Mouse (Mus musculus): Measurements from ENCODE around the gene Peak1. TPM values are rescaled to one million over a fixed set of nuclear protein-coding genes. Genes with fewer than 3 reads are reported as not detected.

Peak1 gene
- total and polyA plus RNA-seq, 3 experiments: 2.8 to 13.3 (median 5.4) TPM

- H3K4me1 ChIP-seq (ENCODE audit: control insufficient read depth in 1 of 2, insufficient read depth in 2 of 2): 0 out of 4 replicates have a peak, but pooled peaks cover 0 to 2% of the 10 kb centered on the region in 2 experiments
- no peaks in the 10 kb centered on the region for H3K27me3 ChIP-seq (replicated peaks)
- no peak for TF ChIP-seq CHD2 (IDR thresholded peaks at IDR 0.05; ENCODE audit: low read length)
- TF ChIP-seq SMC3 (IDR thresholded peaks at IDR 0.05; ENCODE audit: low read depth, low read length): no peak
- TF ChIP-seq TCF12 (IDR thresholded peaks at IDR 0.05; ENCODE audit: low read depth, low read length): no peak
- no peak for TF ChIP-seq MAX (IDR thresholded peaks at IDR 0.05; ENCODE audit: low read length)
- TF ChIP-seq ETS1 (conservative IDR thresholded peaks at IDR 0.05; ENCODE audit: low read depth, low read length): no peak
- TF ChIP-seq GABPA (IDR thresholded peaks at IDR 0.05; ENCODE audit: insufficient replicate concordance, low read depth, low read length): no peak
- no peak for TF ChIP-seq NELFE (IDR thresholded peaks at IDR 0.05; ENCODE audit: low read depth, low read length)
- TF ChIP-seq MXI1 (IDR thresholded peaks at IDR 0.05; ENCODE audit: low read depth, low read length): no peak
- TF ChIP-seq IRF4 (IDR thresholded peaks at IDR 0.05; ENCODE audit: low read depth, low read length): no peak
- no peak for TF ChIP-seq USF1 (IDR thresholded peaks at IDR 0.05; ENCODE audit: low read depth, low read length)
- TF ChIP-seq MAFK (IDR thresholded peaks at IDR 0.05; ENCODE audit: insufficient replicate concordance, low read length): no peak
- TF ChIP-seq ZKSCAN1 (IDR thresholded peaks at IDR 0.05; ENCODE audit: borderline replicate concordance, low read depth, low read length): no peak
- no peak for TF ChIP-seq ELF1 (IDR thresholded peaks at IDR 0.05; ENCODE audit: low read depth, low read length)
- TF ChIP-seq RCOR1 (conservative IDR thresholded peaks at IDR 0.05; ENCODE audit: low read depth, low read length): no peak
- TF ChIP-seq POLR2A (IDR thresholded peaks at IDR 0.05; ENCODE audit: low read depth, low read length): no peak
- no peak for TF ChIP-seq CHD1 (IDR thresholded peaks at IDR 0.05; ENCODE audit: low read depth, low read length)
- no peak for TF ChIP-seq BHLHE40 (IDR thresholded peaks at IDR 0.05; ENCODE audit: low read depth, low read length)
- dilution Hi-C loops (cut with MboI; ENCODE audit: extremely low pct_ligation_motif_present, extremely low pct_unique_long_range_greater_than_20kb, low sequenced_read_pairs) (no loop called here), in situ Hi-C loops (cut with MboI; ENCODE audit: low pct_ligation_motif_present, low pct_unique_long_range_greater_than_20kb, low sequenced_read_pairs) (no loop called here)
- no peaks in the 10 kb centered on the region for H3K9me3 ChIP-seq (replicated peaks; ENCODE audit: low read length)
- no peak overlapping the region for H3K9ac ChIP-seq (ENCODE audit: insufficient read depth, low read depth)
- DNase-seq (ENCODE audit: extremely low read depth): no peak
- H3K36me3 ChIP-seq (replicated peaks in 1 of 2; ENCODE audit: control insufficient read depth in 1 of 2, insufficient read depth in 1 of 2, low read length in 1 of 2): peaks cover 0 to 24% of the 10 kb centered on the region in 2 experiments
- H3K4me3 ChIP-seq (replicated peaks in 1 of 3; ENCODE audit: low read depth in 2 of 3, low read length in 2 of 3, poor library complexity in 1 of 3): no peak overlapping the region
- no peaks in the 10 kb centered on the region for H3K79me2 ChIP-seq (replicated peaks; ENCODE audit: control insufficient read depth, extremely low read depth, insufficient read depth, poor library complexity, severe bottlenecking)
- H3K4me2 ChIP-seq (ENCODE audit: insufficient read depth, low read depth, poor library complexity, severe bottlenecking): no peak overlapping the region
- no peak overlapping the region for H3K27ac ChIP-seq (ENCODE audit: insufficient read depth, low read depth)
These were observed 49.1 kb downstream of the Peak1 start for GRCm38 (mm10) chr9:56368814-56369213.

GRCm38 (mm10) chr9:56363306-56363705, 54.6 kb downstream of the Peak1 start:
- Histone ChIP-seq H3K4me1 (ENCODE audit: control insufficient read depth in 1 of 2, insufficient read depth in 2 of 2) (0 out of 4 replicates have a peak, but pooled peaks cover 0 to 3% of the 10 kb centered on the region in 2 experiments), H3K9ac (ENCODE audit: insufficient read depth, low read depth) (no peak overlapping the region), H3K4me2 (ENCODE audit: insufficient read depth, low read depth, poor library complexity, severe bottlenecking) (no peak overlapping the region), H3K27ac (ENCODE audit: insufficient read depth, low read depth) (no peak overlapping the region), H3K27me3 (replicated peaks) (no peaks in the 10 kb centered on the region), H3K4me3 (replicated peaks in 1 of 3; ENCODE audit: low read depth in 2 of 3, low read length in 2 of 3, poor library complexity in 1 of 3) (no peak overlapping the region), H3K79me2 (replicated peaks; ENCODE audit: control insufficient read depth, extremely low read depth, insufficient read depth, poor library complexity, severe bottlenecking) (no peaks in the 10 kb centered on the region), H3K36me3 (replicated peaks in 1 of 2; ENCODE audit: control insufficient read depth in 1 of 2, insufficient read depth in 1 of 2, low read length in 1 of 2) (peaks cover 0 to 14% of the 10 kb centered on the region in 2 experiments), H3K9me3 (replicated peaks; ENCODE audit: low read length) (no peaks in the 10 kb centered on the region)
- DNase-seq (ENCODE audit: extremely low read depth): no peak
- dilution Hi-C loops (cut with MboI; ENCODE audit: extremely low pct_ligation_motif_present, extremely low pct_unique_long_range_greater_than_20kb, low sequenced_read_pairs) (no loop called here), in situ Hi-C loops (cut with MboI; ENCODE audit: low pct_ligation_motif_present, low pct_unique_long_range_greater_than_20kb, low sequenced_read_pairs) (no loop called here)
- TF ChIP-seq ZC3H11A (IDR thresholded peaks at IDR 0.05; ENCODE audit: low read depth, low read length): no peak
- TF ChIP-seq NELFE (IDR thresholded peaks at IDR 0.05; ENCODE audit: low read depth, low read length): no peak

Measured in CH12.LX (cell line).